Mouse (Mus musculus) A20 (cell line): ENCODE results near the gene Olfr536.
"Not testable (repeated sequence)": the region's sequence is repeated elsewhere in the genome, so short reads cannot be mapped to it uniquely, and the experiment has no call there.

Experiments used
- DNase-seq: peaks from one replicate; pipeline ENCODE4 v3.0.0-alpha.2; 2011; ENCODE audit warnings: low read depth, low spot score

The Olfr536 gene

DNA sequence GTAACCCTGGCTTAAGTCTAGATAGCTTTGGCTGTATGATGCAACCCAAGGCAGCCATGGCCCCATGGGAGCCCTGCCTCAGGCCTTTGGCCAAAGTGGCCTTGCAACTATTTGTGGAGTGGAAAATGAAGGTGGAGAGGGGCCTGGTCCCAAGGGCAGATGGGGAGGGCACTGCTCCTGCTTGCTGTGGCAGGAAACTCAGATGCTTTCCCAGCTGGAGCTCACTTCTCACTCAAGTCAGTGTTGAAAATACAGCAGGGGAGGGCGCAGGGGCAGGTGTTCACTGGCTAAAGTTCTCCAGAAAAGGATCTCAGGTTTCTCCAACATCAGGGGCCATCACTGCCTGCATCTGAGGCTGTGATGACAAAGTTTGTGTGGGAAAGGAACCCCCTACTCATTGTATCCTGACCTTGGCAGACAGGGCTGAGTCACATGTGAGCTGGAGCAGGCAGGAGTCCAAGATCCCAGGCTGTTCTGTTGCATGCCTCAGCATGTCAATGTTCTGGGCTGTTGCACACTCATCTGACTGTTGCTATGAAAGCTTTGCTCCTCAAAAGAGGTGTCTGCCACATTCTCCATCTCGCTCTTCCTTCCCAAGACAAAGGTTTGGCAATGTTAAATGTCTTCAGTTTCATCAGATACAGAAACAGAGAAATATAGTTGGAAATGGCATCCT, at the start of gene Olfr536:
Gene Olfr536 (minus strand): TSS at position 51 of the 676 bp plus-strand sequence.
- not testable (repeated sequence) for DNase-seq

DNA sequence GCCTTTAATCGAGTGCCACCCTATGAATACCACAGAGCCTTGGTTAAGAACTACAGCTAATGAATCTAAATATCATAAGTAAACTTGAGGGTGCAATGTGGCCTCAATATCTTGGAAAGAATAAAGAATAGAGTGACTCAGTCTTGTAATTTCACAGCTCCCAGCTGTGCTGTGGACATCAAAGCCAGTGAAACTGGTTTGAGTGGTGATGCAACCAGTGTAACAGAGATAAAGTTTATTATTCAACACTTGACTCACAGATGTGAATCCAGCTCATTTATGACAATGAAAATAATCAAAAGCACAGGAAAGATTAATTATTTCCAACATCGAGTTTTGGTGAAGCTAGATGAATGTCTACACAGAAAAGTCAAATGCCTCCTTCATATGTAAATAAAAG, 32.5 kb upstream of the Olfr536 start:
- DNase-seq: no peak

DNA sequence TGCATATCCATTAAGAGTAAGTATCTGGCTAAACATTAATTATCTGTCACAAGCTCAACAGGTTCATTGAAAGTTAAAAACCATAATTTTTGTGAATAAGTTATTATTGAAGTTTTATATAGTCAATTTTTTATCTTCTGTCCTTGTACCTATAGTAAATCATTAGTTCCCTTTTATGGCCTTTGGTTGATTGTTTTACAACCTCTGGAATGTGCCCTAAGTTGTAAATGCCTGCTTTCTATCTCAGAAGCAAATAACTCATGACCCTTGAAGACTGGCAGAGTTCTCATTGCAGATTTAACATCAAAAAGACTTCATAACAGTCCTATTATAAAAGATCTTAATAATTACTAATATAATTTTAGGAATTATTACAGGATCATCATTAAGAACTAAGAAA, 12.5 kb downstream of the Olfr536 start:
- no peak for DNase-seq

DNA sequence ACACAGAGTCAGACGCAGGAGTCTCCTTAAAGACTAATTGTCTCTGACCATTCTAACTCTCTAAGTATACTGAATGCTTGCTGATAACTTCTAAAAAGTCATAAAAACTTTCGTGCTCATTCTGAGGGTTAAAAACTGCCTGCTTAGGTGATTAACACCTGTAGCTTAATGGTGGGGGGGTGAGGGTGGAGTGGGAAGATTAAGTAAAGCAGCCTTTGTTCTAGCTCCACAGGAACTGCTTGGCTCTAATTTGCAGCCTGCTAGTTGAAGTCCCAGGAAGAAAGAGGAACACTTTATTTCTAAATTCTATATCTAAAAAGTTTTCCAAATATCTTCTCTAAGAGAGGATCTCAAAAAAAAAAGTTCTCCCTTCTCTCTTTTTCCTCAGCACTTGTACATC, 13.0 kb downstream of the Olfr536 start:
- no peak for DNase-seq

DNA sequence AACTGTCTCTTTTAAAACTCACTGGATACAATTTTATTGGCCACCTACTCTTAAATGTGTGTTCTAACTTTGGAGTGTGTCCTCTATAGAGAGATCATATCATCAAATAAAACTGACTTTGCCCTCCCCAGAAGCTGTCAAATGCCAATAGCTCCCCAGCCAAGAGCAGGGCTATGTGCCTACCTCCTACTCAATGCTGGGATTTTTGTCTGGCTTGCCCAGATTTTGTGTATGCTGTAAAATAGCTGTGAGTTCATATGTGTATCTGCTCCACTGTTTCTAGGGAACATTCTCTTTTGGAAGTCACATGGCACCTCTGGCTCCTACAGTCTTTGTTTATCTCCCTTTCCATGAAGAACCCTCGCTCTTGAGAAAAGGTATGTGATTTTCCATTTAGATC, 18.2 kb downstream of the Olfr536 start:
- DNase-seq: no peak

DNA sequence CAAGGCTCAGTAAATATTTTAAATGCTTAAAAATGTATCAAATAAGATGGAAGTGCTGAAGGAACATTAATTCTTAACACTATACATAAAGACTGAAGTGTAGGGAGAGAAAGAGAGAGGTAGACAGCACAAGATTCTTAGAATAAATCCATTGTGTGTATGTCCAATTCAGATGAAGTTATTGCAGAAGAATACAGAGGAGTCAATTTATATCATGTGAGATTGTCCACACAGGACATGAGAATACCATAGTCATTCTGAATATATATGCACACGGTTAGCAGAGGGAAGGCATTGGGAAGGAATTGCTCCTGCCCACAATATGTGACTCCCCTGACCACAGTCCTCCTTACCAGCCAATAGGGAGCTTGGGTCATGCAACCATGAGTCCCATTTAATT, 23.3 kb downstream of the Olfr536 start, which contains the start of gene Olfr535:
Gene Olfr535 (plus strand): TSS at position 301 of the 400 bp plus-strand sequence.
- DNase-seq: no peak

DNA sequence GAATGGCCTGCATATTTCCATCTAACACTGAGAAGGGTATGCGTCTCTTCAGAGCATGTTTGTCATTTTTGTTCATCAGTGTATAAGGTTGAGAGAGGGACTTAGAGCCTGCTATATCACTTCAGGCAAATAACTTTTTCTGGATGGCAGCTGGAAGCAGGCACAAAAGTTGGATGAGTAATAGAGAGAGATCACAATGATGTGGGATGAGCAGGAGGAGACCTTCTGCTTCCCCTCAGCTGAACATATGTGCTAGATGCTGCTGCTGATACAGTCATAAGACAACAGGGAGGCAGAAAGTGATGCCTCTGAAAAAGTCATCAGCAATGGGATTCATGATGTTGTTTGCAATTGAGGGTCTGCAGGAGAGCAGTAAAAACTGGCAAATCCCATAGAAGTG, 28.5 kb downstream of the Olfr536 start:
- DNase-seq: no peak

DNA sequence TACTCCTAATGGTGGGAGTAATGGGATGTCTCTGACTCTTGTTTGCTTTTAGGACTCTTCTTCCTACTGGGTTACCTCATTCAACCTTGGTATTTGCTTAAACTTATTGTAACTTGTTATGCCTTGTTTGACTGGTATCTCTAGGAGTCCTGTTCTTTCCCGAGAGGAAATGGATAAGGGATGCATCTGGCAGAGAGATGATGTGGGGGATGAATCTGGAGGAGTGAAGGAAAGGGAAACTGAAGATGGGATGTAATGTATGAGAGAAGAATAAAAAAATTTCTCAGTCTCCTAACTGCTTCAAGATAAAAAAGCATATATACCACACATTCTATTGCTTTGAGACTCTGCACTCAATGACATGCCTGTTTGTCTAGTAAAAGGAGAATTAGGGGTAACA, 29.3 kb downstream of the Olfr536 start:
- no peak for DNase-seq

DNA sequence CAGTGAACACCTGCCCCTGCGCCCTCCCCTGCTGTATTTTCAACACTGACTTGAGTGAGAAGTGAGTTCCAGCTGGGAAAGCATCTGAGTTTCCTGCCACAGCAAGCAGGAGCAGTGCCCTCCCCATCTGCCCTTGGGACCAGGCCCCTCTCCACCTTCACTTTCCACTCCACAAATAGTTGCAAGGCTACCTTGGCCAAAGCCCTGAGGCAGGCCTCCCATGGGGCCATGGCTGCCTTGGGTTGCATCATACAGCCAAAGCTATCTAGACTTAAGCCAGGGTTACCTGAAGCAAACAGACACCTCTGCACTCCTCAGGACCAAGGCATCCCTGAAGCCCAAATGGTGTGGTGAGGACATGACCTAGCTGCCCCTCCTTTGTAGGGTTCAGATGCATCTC, 44.1 kb downstream of the Olfr536 start, which contains the start of gene Olfr533:
Gene Olfr533 (plus strand): TSS at position 301 of the 400 bp plus-strand sequence.
- DNase-seq: not testable (repeated sequence)
